In the genomic region with DNA sequence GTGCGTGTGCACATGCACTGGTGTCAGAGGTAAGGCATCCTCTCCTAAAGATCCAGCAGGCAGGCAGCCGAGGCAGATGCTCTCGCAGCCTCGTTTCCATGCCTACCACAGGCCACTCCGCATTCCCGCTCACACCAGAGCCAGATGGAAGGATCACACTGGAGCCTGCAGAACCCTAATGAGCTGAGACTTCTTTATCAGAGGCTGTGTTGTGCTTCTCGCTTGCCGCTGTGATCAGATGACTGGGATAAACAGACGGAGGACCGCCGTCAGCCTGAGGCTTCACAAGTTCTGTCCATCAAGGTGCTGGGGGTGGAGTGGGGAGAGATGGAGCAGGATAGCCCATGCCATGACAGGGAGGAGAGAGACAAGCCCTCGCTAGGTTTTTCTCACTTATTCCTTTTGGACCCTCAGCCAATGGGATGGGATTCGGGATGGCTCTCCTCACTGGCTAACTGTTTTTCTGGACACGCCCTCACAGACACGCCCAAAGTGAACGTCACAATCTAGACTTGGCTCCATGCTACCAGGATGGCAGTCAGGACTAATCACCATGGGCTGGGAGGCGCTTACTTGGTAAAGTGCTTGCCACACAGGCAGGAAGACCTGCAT, we compare ENCODE assay signal across 8 mouse cellular contexts. TPM values are rescaled to one million over a fixed set of nuclear protein-coding genes. Genes with fewer than 3 reads are reported as not detected.
DNase-seq lines count a peak whose midpoint lies in the region; ATAC-seq lines count a peak whose summit lies in the region.

No protein-coding gene starts in this region.

- no peak overlapping the region for H3K27ac ChIP-seq in kidney, embryonic 15.5 days
- H3K27ac ChIP-seq in hindbrain, embryonic 11.5 days (ENCODE audit: low read depth, low read length) = 0 out of 2 replicates have a peak overlapping the region, but pooled peaks have one; percentile 39
- H3K27ac ChIP-seq in limb, embryonic 15.5 days = no peak overlapping the region
- no peak overlapping the region for H3K27ac ChIP-seq in stomach, embryonic 16.5 days (ENCODE audit: low read length)

- no peaks in the 10 kb centered on the region for H3K27me3 ChIP-seq in kidney, embryonic 15.5 days
- no peaks in the 10 kb centered on the region for H3K27me3 ChIP-seq in hindbrain, embryonic 11.5 days (ENCODE audit: control insufficient read depth, insufficient read depth, low read length)
- no peaks in the 10 kb centered on the region for H3K27me3 ChIP-seq in limb, embryonic 15.5 days
- no peaks in the 10 kb centered on the region for H3K27me3 ChIP-seq in stomach, embryonic 16.5 days (ENCODE audit: control insufficient read depth, insufficient read depth, low read length)

- H3K36me3 ChIP-seq in kidney, embryonic 15.5 days = no peaks in the 10 kb centered on the region
- H3K36me3 ChIP-seq in hindbrain, embryonic 11.5 days (ENCODE audit: control insufficient read depth, insufficient read depth, low read length) = no peaks in the 10 kb centered on the region
- H3K36me3 ChIP-seq in limb, embryonic 15.5 days = no peaks in the 10 kb centered on the region
- no peaks in the 10 kb centered on the region for H3K36me3 ChIP-seq in stomach, embryonic 16.5 days (ENCODE audit: control insufficient read depth, insufficient read depth, low read length)

- intact Hi-C loops in gastrocnemius, postnatal 36 days (cut with DNase I) = no loop called here

- DNase-seq in kidney, postnatal 14 days = no peak
- DNase-seq in c-Kit-positive CD71-positive TER-119-positive erythroid progenitor cells, embryonic 14.5 days (ENCODE audit: low spot score) = peak; percentile 61
- DNase-seq in hindbrain, embryonic 11.5 days (ENCODE audit: low spot score) = peak; percentile 57
- no peak for DNase-seq in gastrocnemius, postnatal 36 days
- DNase-seq in heart, adult 9 months (ENCODE audit: low spot score in 2 of 2) = no peak

- H3K4me3 ChIP-seq in kidney, embryonic 15.5 days (replicated peaks) = no peak overlapping the region
- H3K4me3 ChIP-seq in hindbrain, embryonic 11.5 days (ENCODE audit: low read depth, low read length) = peak overlapping the region; percentile 15; the same call in 1 of the 2 replicates
- no peak overlapping the region for H3K4me3 ChIP-seq in limb, embryonic 15.5 days
- no peak overlapping the region for H3K4me3 ChIP-seq in stomach, embryonic 16.5 days (replicated peaks; ENCODE audit: low read length)

- no peak overlapping the region for H3K9ac ChIP-seq in kidney, embryonic 15.5 days
- H3K9ac ChIP-seq in hindbrain, embryonic 11.5 days (ENCODE audit: low read depth, low read length) = no peak overlapping the region
- H3K9ac ChIP-seq in limb, embryonic 15.5 days = no peak overlapping the region
- peak overlapping the region; percentile 43; the same call in 1 of the 2 replicates for H3K9ac ChIP-seq in stomach, embryonic 16.5 days (ENCODE audit: low read length)

- no peaks in the 10 kb centered on the region for H3K9me3 ChIP-seq in kidney, embryonic 15.5 days (replicated peaks)
- H3K9me3 ChIP-seq in hindbrain, embryonic 11.5 days (ENCODE audit: control insufficient read depth, low read length) = no peaks in the 10 kb centered on the region
- no peaks in the 10 kb centered on the region for H3K9me3 ChIP-seq in limb, embryonic 15.5 days
- H3K9me3 ChIP-seq in stomach, embryonic 16.5 days (replicated peaks; ENCODE audit: control insufficient read depth, low read length) = no peaks in the 10 kb centered on the region

- 23% methylated on average over 17 of the region's 17 CpGs for WGBS in kidney, embryonic 15.5 days
- WGBS in hindbrain, embryonic 11.5 days = 28% methylated on average over 17 of the region's 17 CpGs
- WGBS in limb, embryonic 15.5 days = 22% methylated on average over 17 of the region's 17 CpGs
- WGBS in stomach, embryonic 16.5 days = 21% methylated on average over 17 of the region's 17 CpGs

- peak overlapping the region; percentile 29; the same call in 1 of the 2 replicates for H3K4me2 ChIP-seq in kidney, embryonic 15.5 days
- no peak overlapping the region for H3K4me2 ChIP-seq in hindbrain, embryonic 11.5 days (replicated peaks; ENCODE audit: low read depth, low read length)
- H3K4me2 ChIP-seq in limb, embryonic 15.5 days = 0 out of 2 replicates have a peak overlapping the region, but pooled peaks have one; percentile 8
- H3K4me2 ChIP-seq in stomach, embryonic 16.5 days (ENCODE audit: low read depth, low read length) = peak overlapping the region; percentile 10; the same call in 1 of the 2 replicates

- H3K4me1 ChIP-seq in kidney, embryonic 15.5 days = peaks cover 5% of the 10 kb centered on the region; the same call in 1 of the 2 replicates
- peaks cover 2% of the 10 kb centered on the region; the same call in 1 of the 2 replicates for H3K4me1 ChIP-seq in hindbrain, embryonic 11.5 days (replicated peaks; ENCODE audit: control insufficient read depth, insufficient read depth, low read length)
- peaks cover 6% of the 10 kb centered on the region; the same call in 1 of the 2 replicates for H3K4me1 ChIP-seq in limb, embryonic 15.5 days
- peaks cover 6% of the 10 kb centered on the region; the same call in 1 of the 2 replicates for H3K4me1 ChIP-seq in stomach, embryonic 16.5 days (ENCODE audit: control insufficient read depth, insufficient read depth, low read length)

- ATAC-seq in kidney, embryonic 15.5 days (replicated peaks; ENCODE audit: low FRiP score) = no peak
- ATAC-seq in hindbrain, embryonic 11.5 days (ENCODE audit: low FRiP score) = no peak
- no peak for ATAC-seq in limb, embryonic 15.5 days (ENCODE audit: insufficient number of reproducible peaks, low FRiP score, low TSS enrichment, low read depth)
- peak; percentile 60; the same call in 1 of the 2 replicates for ATAC-seq in stomach, embryonic 16.5 days (ENCODE audit: insufficient read depth, low FRiP score)

RNA-seq across cellular contexts. Expression of gene Tent5b, which starts 47.3 kb away (rescaled TPM):
- 1.2 and 1.3 TPM in 2 replicates for polyA plus RNA-seq in kidney, embryonic 15.5 days (2015; fragmentation: Nextera tagmentation; extraction: Ambion mirVana)
- 0.37 and 0.46 TPM in 2 replicates for polyA plus RNA-seq in hindbrain, embryonic 11.5 days (2014; fragmentation: Nextera tagmentation; extraction: Ambion mirVana)
- polyA plus RNA-seq in limb, embryonic 15.5 days (2015; fragmentation: Nextera tagmentation; extraction: Ambion mirVana) = 11.8 and 12.6 TPM in 2 replicates
- polyA plus RNA-seq in stomach, embryonic 16.5 days (2015; fragmentation: Nextera tagmentation; extraction: Ambion mirVana) = 7.9 and 12.6 TPM in 2 replicates
- 1 to 10 TPM in 1 of 2 experiments, under 1 TPM in 1; 0.59 to 1.0 TPM for total RNA-seq in gastrocnemius, postnatal 36 days (2021)

Comparison
In these comparisons a context has a peak if more than half of its experiments do, and no peak if none do; other contexts are left out.
1. DNase-seq: peak in c-Kit-positive CD71-positive TER-119-positive erythroid progenitor cells, embryonic 14.5 days (single experiment) and hindbrain, embryonic 11.5 days (single experiment); none in kidney, postnatal 14 days (single experiment), gastrocnemius, postnatal 36 days (0 of 2) and heart, adult 9 months (0 of 2).